Mouse (Mus musculus) embryonic fibroblast, embryonic 13.5 days (primary cell): ENCODE measurements around the gene Rpl35a. TPM values are rescaled to one million over a fixed set of nuclear protein-coding genes. Genes with fewer than 3 reads are reported as not detected.
"Not testable (repeated sequence)": the region's sequence is repeated elsewhere in the genome, so short reads cannot be mapped to it uniquely, and the experiment has no call there.

Source experiments
- H3K27ac ChIP-seq: 2 replicates; pipeline ENCODE4 v1.5.1; 2012; ENCODE audit warnings: low read length, control low read depth, inconsistent platforms; ENCODE audit not compliant: insufficient read depth
- H3K4me1 ChIP-seq: 2 replicates; pipeline ENCODE4 v1.6.1; 2011; ENCODE audit warnings: low read length; ENCODE audit not compliant: control insufficient read depth, insufficient read depth
- H3K4me3 ChIP-seq: 2 replicates; pipeline ENCODE4 v1.5.1; 2011; ENCODE audit warnings: mild to moderate bottlenecking, control low read depth, low read length; ENCODE audit not compliant: insufficient read depth
- CTCF ChIP-seq: IDR thresholded peaks from 2 replicates; pipeline ENCODE4 v1.5.1; 2011; ENCODE audit warnings: mild to moderate bottlenecking, control low read depth, low read length, moderate library complexity, borderline replicate concordance; ENCODE audit not compliant: insufficient read depth
- POLR2A ChIP-seq: IDR thresholded peaks from 2 replicates; pipeline ENCODE4 v1.6.1; 2011; ENCODE audit warnings: low read depth, mild to moderate bottlenecking, control low read depth, low read length, moderate library complexity
- polyA plus RNA-seq: library from polyadenylated mRNA; stranded (reverse); fragments of >200 nt; gene quantifications from 2 replicates; pipeline ENCODE4 v1.2.4, GENCODE M21; 2011; ENCODE audit warnings: low read depth; ENCODE audit not compliant: missing spikeins, insufficient read length

Rpl35a gene
- polyA plus RNA-seq, 1 experiment: 1,034 TPM

DNA sequence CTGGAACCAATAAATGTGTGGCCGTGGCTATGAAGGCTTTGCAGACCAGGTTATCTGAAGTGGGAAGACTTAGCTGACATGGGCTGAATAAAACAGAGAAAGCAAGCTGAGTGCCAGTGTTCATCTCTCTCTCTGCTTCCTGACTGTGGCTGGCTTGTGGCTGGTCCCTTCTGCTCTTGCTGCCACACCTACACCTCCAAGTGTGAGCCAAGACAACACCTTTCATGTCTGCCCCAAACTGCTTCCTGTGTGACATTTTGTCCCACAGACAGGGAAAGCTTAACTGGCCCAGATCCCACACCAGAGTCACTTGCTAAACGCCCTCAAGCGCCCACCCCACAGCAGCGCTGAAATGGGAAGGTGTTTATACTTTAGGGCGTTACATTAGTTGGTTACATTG is 3.1 kb upstream of the Rpl35a start:
- TF ChIP-seq POLR2A (no peak), CTCF (no peak)
- H3K4me3 ChIP-seq: no peak overlapping the region
- H3K27ac ChIP-seq: no peak overlapping the region
- peaks cover 2% of the 10 kb centered on the region; the same call in 1 of the 2 replicates for H3K4me1 ChIP-seq

DNA sequence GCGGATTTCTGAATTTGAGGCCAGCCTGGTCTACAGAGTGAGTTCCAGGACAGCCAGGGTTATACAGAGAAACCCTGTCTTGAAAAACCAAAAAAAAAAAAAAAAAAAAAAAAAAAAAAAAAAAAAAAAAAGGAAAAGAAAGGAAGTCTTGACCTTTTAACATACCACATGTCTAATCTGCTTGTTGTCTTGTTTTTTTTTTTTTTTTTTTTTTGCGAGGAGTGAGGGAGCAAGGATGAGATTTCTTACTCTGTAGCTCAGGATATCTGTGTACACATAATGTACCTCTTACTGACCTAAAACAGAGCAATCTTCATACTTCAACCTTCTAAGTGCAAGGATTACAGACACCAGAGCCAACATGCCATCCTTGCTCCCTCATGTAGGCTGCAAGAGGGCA is 1.3 kb upstream of the Rpl35a start:
- not testable (repeated sequence) for H3K27ac ChIP-seq, H3K4me1 ChIP-seq, H3K4me3 ChIP-seq

DNA sequence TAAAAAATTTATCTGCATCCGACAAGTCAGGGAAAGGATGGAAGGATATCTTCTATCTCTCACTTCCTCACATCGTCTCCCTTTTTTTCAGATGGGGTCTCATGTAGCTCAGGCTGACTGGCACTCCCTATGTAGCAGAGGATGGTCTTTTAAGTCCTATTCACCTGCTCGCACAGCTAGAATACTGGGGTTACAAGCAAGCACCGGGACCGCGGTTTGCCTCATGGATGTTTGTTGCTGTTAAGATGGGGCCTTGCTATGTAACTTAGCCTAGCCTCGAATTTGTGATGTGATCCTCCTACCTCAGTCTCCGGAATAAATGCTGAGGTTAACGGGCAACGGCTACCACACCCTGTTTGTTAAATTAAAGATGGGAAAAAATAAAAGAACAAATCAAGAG is 598 bp upstream of the Rpl35a start:
- Histone ChIP-seq H3K4me1 (peaks cover 9% of the 10 kb centered on the region), H3K27ac (no peak overlapping the region), H3K4me3 (peak overlapping the region; percentile 24)
- no peak for TF ChIP-seq CTCF
- TF ChIP-seq POLR2A: no peak

DNA sequence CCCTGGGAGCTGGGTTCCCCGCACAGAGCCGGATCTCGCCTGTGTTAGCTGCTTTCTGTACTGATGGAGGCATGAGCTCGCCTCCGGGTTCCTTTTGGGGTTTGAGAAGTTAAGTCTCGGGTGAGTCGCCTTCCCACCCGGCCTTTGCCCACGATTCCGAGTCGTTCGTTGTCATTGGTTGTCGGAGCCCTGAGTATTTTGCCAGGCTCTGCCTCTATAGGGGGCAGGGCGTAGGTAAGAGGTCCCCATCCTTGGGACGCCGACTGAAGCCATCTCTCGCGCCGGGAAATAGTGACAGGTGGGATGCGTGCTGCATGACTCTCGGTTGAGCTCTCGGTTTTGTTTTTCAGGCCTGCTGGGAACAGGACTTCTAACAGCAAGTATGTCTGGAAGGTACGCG is 533 bp downstream of the Rpl35a start:
- H3K4me3 ChIP-seq: peak overlapping the region; percentile 83
- TF ChIP-seq POLR2A (no peak), CTCF (no peak)
- peak overlapping the region; percentile 85 for H3K27ac ChIP-seq
- peaks cover 9% of the 10 kb centered on the region for H3K4me1 ChIP-seq

DNA sequence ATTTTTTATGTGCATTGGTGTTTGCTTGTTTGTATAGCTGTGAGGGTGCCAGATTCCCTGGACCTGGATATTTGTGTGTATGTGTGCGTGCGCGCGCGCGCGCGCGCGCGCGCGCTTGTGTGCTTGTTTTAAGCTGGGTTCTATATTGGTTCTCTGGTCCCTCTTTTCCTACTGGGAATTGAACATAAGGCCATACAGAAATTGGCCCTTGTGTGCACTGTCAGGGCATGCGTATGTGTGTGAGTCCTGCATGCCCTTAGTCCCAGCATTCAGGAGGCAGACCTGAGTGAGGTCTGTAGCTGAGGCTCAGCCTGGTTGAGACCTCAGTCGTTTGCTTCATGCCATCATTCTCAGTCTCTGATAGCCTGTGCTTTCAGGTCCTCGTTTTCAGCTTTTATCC is 1.8 kb downstream of the Rpl35a start:
- peak overlapping the region; percentile 83 for H3K4me3 ChIP-seq
- no peak for TF ChIP-seq POLR2A
- no peak for TF ChIP-seq CTCF
- peaks cover 9% of the 10 kb centered on the region for H3K4me1 ChIP-seq
- H3K27ac ChIP-seq: no peak overlapping the region

DNA sequence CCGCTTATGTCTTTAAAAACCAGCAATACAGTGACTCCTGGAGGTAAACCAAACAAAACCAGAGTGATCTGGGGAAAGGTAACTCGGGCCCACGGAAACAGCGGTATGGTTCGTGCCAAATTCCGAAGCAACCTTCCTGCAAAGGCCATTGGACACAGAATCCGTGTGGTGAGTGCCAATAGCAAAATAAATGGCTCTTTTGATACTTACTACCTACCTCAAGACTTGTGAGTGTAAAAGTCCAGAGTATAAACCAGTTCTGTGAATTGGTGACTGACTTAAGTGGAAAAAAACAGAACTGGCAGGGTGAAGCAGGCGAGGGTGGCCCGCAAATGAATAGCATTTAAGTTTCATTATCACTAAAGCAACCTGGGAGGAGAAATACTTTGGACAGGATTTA is 2.4 kb downstream of the Rpl35a start:
- not testable (repeated sequence) for H3K27ac ChIP-seq, H3K4me1 ChIP-seq
- H3K4me3 ChIP-seq: peak overlapping the region; percentile 83

DNA sequence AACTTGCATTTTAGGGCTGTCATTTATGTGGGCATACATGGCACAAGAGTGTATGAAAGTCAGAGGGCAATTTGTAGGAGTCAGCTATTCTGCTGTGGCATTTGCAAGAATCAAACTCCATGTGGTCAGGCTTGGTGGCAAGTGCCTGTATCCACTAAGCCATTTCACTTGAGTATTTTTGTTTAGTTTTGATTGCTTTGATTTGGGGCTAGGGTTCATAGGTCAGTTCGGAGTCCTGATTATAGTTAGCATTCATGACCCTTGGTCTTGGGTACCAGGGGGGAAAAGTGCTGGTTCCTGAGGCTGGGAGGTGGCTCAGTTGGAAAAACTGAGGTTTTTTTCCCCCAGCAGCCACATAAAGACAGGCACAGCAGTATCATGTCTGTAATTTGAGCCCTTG is 3.2 kb downstream of the Rpl35a start:
- TF ChIP-seq POLR2A (no peak), CTCF (no peak)
- H3K27ac ChIP-seq: no peak overlapping the region
- H3K4me3 ChIP-seq: 0 out of 2 replicates have a peak overlapping the region, but pooled peaks have one; percentile 7
- peaks cover 9% of the 10 kb centered on the region for H3K4me1 ChIP-seq

DNA sequence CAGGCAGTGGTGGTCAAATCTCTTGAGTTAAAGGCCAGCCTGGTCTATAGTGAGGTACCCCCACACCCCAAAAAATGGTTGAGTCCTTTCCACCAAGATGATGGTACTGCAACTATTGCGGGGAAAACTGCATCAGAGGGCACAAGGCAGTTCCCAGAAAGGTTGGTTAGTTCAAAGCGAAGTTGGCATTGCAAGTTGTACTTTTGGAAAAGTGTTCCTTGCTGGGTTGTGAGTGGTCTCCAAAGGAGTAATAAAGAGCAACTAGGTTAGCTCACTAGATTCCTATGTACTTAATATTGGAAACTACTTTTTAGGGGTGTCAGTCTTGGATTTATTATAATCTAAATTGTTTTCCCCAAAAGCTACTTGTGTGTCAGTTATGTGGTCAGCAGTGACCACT is 4.7 kb downstream of the Rpl35a start:
- Histone ChIP-seq H3K4me1 (peaks cover 6% of the 10 kb centered on the region), H3K27ac (no peak overlapping the region), H3K4me3 (no peak overlapping the region)
- TF ChIP-seq POLR2A: no peak
- no peak for TF ChIP-seq CTCF

DNA sequence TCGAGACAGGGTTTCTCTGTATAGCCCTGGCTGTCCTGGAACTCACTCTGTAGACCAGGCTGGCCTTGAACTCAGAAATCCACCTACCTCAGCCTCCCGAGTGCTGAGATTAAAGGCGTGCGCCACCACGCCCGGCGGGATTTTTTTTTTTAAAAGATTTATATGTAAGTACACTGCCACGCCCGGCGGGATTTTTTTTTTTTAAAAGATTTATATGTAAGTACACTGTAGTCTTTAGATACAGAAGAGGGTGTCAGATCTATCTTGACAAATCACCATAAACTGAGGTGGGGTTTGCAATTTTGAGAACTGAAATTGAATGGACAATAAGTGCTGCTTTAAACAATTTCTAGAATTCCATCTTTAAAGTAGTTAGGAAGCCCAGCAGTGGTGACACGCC is 5.1 kb downstream of the Rpl35a start:
- Histone ChIP-seq H3K4me3 (no peak overlapping the region), H3K4me1 (peaks cover 6% of the 10 kb centered on the region), H3K27ac (no peak overlapping the region)
- no peak for TF ChIP-seq CTCF
- no peak for TF ChIP-seq POLR2A

DNA sequence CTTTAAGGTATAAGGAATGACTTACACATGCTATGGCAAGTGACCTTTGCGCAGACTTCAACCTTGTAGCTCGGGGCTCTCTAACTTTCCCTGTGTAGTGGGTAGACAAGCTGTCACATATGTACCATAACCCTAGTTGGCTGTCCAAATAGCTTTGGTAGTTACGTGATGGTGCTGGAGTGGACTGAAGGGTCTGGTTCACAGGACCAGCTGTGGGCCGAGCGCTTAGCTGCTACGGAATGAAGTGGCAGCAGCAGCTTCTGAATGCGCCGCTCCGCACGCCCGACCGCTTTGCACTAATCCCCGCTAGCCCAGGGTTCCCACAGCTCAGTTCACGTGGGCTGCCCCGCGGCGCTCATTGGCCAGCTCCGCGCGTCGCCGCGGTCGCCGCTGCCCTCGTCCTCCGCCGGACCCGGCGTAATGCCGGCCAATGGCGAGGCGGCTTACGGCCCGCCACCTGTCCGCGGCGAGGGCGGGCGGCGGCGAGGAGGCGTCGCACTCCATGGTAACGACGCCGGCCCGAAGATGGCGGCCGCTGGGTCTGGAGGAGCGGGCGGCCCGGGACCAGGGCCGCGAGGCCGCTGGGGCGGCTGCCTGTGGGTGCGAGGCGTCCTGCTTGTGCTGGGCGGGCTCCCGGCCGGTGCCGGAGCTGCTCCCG is 5.9 kb downstream of the Rpl35a start, which contains the start of gene Lmln:
Lmln (plus strand) TSS at position 498 of the 658 bp plus-strand sequence.
- Histone ChIP-seq H3K27ac (peak within 1 kb of the TSS; percentile 82), H3K4me1 (peaks cover 6% of the 10 kb centered on the region), H3K4me3 (peak within 1 kb of the TSS; percentile 64)
- no peak for TF ChIP-seq CTCF
- TF ChIP-seq POLR2A: peak; percentile 86

DNA sequence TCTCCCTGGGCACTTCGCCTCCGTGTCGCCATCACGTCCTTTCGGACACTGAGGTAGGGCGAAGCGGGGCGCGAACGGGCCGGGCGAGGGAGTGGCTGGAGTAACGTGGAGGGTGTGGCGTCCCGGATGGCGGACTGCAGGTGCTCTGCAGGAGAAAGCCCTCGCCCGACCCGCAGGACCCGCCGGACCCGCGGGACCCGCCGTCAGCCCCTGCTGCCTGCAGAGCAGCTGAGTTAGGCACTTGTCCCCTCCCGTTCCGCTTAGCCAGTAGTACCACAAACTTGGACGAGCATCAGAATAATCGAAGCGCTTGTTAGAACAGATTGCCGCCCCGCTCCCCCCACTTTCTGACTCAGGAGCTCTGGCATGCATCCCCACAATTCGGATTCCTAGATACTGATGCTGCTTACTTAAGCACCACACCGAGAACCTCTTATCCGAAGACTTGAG is 6.5 kb downstream of the Rpl35a start:
- peak overlapping the region; percentile 82 for H3K27ac ChIP-seq
- H3K4me1 ChIP-seq: peaks cover 6% of the 10 kb centered on the region
- peak overlapping the region; percentile 64 for H3K4me3 ChIP-seq
- TF ChIP-seq CTCF: no peak
- TF ChIP-seq POLR2A: no peak
